Mouse (Mus musculus): ENCODE results near the gene Nfya. TPM values are rescaled to one million over a fixed set of nuclear protein-coding genes. Genes with fewer than 3 reads are reported as not detected.

The Nfya gene
- polyA plus RNA-seq (2016; fragmentation: Nextera tagmentation; extraction: Ambion mirVana) = 25.4 and 26.6 TPM in 2 replicates

GRCm38 (mm10) chr17:48409380-48410298 is at the start of gene Nfya, which contains the start of gene Oard1:
Nfya (minus strand) TSS chr17:48409906.
Oard1 (plus strand) TSS chr17:48410014.
- Histone ChIP-seq H3K36me3 (replicated peaks) (peaks cover 36% of the 10 kb centered on the region), H3K4me1 (peaks cover 28% of the 10 kb centered on the region), H3K9me3 (no peaks in the 10 kb centered on the region), H3K4me3 (peak within 1 kb of the TSS; percentile 89), H3K27me3 (replicated peaks; ENCODE audit: low read depth, poor library complexity, severe bottlenecking) (no peaks in the 10 kb centered on the region), H3K27ac (replicated peaks) (peak within 1 kb of the TSS; percentile 99)
- under 1% methylated on average over 84 of the region's 84 CpGs for WGBS
- peak; percentile 100 for DNase-seq (ENCODE audit: low spot score)

DNA sequence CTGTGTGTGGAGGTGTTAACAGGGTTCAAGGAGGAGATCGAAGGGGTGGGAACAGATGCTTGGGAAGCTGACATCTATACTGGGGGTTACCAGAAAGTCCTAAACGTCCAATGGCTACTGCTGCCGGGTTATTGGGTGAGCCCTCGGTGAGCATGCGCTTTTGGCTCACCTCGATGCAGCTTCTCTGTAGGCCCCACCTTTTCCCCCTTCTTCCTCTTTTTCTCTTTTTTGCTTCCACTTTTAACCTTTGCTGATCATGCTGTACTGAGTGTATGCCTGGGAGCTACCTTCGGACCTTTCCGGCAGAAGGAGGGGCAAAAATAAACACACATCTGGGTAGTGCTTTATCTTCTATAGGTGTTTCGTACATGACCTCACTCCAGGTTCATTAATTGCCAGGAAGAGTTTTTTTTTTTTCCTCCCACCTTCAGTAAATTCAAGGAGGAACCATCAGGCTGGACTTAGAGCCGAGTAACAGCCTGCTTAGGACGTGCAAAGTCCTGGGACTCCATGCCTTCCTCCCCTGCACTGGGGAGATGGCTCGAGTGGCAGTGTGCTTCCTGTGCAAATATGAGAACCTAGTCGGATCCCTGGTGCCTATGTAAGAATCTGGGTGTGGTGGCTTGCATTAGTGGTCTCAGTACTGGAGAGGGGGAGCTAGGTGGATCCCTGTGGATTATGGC is 48.4 kb upstream of the Nfya start:
- H3K9me3 ChIP-seq = no peaks in the 10 kb centered on the region
- H3K4me3 ChIP-seq = no peak overlapping the region
- 87% methylated on average over 13 of the region's 13 CpGs for WGBS
- H3K27ac ChIP-seq (replicated peaks) = no peak overlapping the region
- no peaks in the 10 kb centered on the region; the same call in 1 of the 2 replicates for H3K27me3 ChIP-seq (replicated peaks; ENCODE audit: low read depth, poor library complexity, severe bottlenecking)
- peaks cover 9% of the 10 kb centered on the region; the same call in 1 of the 2 replicates for H3K4me1 ChIP-seq
- no peak for DNase-seq (ENCODE audit: low spot score)
- no peaks in the 10 kb centered on the region for H3K36me3 ChIP-seq (replicated peaks)

DNA sequence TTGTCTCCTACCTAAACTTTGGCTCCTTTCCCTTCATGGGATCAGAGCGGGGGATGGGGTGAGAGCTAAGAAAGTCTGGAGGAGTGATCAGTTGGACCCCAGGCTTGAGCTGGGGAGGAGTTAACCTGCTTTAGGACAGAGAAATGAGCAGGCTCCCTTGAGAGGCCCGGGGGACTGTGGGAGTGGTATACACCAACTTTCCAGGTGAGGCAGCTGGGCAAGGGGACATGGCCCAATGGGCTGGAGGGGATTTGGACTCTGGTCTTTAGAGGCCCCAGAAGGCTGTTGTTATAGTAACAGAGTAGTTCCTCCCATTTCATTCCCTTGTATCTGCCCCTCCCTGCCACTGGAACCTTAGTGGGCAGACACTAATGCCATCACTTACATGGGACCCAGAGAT is 46.2 kb upstream of the Nfya start:
- WGBS = 86% methylated on average over 2 of the region's 2 CpGs

GRCm38 (mm10) chr17:48454688-48455087 is 45.0 kb upstream of the Nfya start, which contains the start of gene Unc5cl:
Unc5cl (plus strand) TSS chr17:48454901.
- Histone ChIP-seq H3K27ac (replicated peaks) (0 out of 2 replicates have a peak within 1 kb of the TSS, but pooled peaks have one; percentile 4), H3K9me3 (no peaks in the 10 kb centered on the region), H3K36me3 (replicated peaks) (no peaks in the 10 kb centered on the region), H3K4me3 (no peak within 1 kb of the TSS), H3K4me1 (peaks cover 18% of the 10 kb centered on the region; the same call in 1 of the 2 replicates), H3K27me3 (replicated peaks; ENCODE audit: low read depth, poor library complexity, severe bottlenecking) (no peaks in the 10 kb centered on the region)
- 52% methylated on average over 11 of the region's 11 CpGs for WGBS
- peak; percentile 32 for DNase-seq (ENCODE audit: low spot score)

More for the DNA sequence above, 46.2 kb upstream of the Nfya start:
- Histone ChIP-seq H3K27ac (replicated peaks) (no peak overlapping the region), H3K4me3 (no peak overlapping the region), H3K27me3 (replicated peaks; ENCODE audit: low read depth, poor library complexity, severe bottlenecking) (no peaks in the 10 kb centered on the region; the same call in 1 of the 2 replicates), H3K9me3 (no peaks in the 10 kb centered on the region), H3K4me1 (peaks cover 18% of the 10 kb centered on the region; the same call in 1 of the 2 replicates), H3K36me3 (replicated peaks) (no peaks in the 10 kb centered on the region)
- no peak for DNase-seq (ENCODE audit: low spot score)

GRCm38 (mm10) chr17:48454190-48454589 is 44.5 kb upstream of the Nfya start:
- no peaks in the 10 kb centered on the region for H3K36me3 ChIP-seq (replicated peaks)
- no peaks in the 10 kb centered on the region for H3K9me3 ChIP-seq
- H3K4me3 ChIP-seq = no peak overlapping the region
- WGBS = 52% methylated on average over 7 of the region's 7 CpGs
- H3K27me3 ChIP-seq (replicated peaks; ENCODE audit: low read depth, poor library complexity, severe bottlenecking) = no peaks in the 10 kb centered on the region
- DNase-seq (ENCODE audit: low spot score) = no peak
- H3K27ac ChIP-seq (replicated peaks) = 0 out of 2 replicates have a peak overlapping the region, but pooled peaks have one; percentile 4
- H3K4me1 ChIP-seq = peaks cover 18% of the 10 kb centered on the region; the same call in 1 of the 2 replicates

DNA sequence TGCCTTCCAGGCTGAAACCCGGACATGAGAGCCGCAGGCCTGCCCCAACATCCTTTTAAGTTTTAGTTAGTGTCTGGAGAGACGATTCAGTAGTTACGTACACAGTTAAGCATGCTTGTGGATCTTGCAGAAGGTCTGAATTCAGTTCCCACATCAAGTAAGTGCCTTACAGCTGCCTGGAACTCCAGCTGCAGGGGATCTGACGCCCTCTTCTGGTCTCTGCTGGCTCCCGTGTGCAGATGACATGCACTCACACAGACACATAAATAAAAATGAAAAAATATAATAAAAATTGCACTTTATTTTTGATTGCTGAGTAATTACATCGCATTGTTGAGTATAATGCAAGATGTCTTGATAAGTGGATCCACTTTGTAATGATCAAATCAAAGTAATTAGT is 43.8 kb upstream of the Nfya start:
- 72% methylated on average over 7 of the region's 7 CpGs for WGBS
- H3K36me3 ChIP-seq (replicated peaks) = no peaks in the 10 kb centered on the region

GRCm38 (mm10) chr17:48451753-48452444 is 42.2 kb upstream of the Nfya start:
- 75% methylated on average over 9 of the region's 9 CpGs for WGBS
- Histone ChIP-seq H3K36me3 (replicated peaks) (no peaks in the 10 kb centered on the region), H3K9me3 (no peaks in the 10 kb centered on the region), H3K4me1 (peaks cover 18% of the 10 kb centered on the region; the same call in 1 of the 2 replicates), H3K27ac (replicated peaks) (peak overlapping the region; percentile 30; the same call in 1 of the 2 replicates), H3K4me3 (no peak overlapping the region), H3K27me3 (replicated peaks; ENCODE audit: low read depth, poor library complexity, severe bottlenecking) (no peaks in the 10 kb centered on the region)
- no peak for DNase-seq (ENCODE audit: low spot score)

More for the DNA sequence above, 43.8 kb upstream of the Nfya start:
- no peak overlapping the region for H3K27ac ChIP-seq (replicated peaks)
- H3K9me3 ChIP-seq = no peaks in the 10 kb centered on the region
- H3K4me1 ChIP-seq = peaks cover 18% of the 10 kb centered on the region; the same call in 1 of the 2 replicates
- no peak overlapping the region for H3K4me3 ChIP-seq
- no peak for DNase-seq (ENCODE audit: low spot score)
- no peaks in the 10 kb centered on the region for H3K27me3 ChIP-seq (replicated peaks; ENCODE audit: low read depth, poor library complexity, severe bottlenecking)

GRCm38 (mm10) chr17:48451353-48451675 is 41.6 kb upstream of the Nfya start, which contains the start of gene Tspo2:
Tspo2 (minus strand) TSS chr17:48451522.
- no peaks in the 10 kb centered on the region for H3K36me3 ChIP-seq (replicated peaks)
- WGBS = 70% methylated on average over 7 of the region's 7 CpGs
- peaks cover 18% of the 10 kb centered on the region; the same call in 1 of the 2 replicates for H3K4me1 ChIP-seq
- no peaks in the 10 kb centered on the region for H3K27me3 ChIP-seq (replicated peaks; ENCODE audit: low read depth, poor library complexity, severe bottlenecking)
- no peak for DNase-seq (ENCODE audit: low spot score)
- H3K27ac ChIP-seq (replicated peaks) = peak within 1 kb of the TSS; percentile 30; the same call in 1 of the 2 replicates
- no peak within 1 kb of the TSS for H3K4me3 ChIP-seq
- no peaks in the 10 kb centered on the region for H3K9me3 ChIP-seq

DNA sequence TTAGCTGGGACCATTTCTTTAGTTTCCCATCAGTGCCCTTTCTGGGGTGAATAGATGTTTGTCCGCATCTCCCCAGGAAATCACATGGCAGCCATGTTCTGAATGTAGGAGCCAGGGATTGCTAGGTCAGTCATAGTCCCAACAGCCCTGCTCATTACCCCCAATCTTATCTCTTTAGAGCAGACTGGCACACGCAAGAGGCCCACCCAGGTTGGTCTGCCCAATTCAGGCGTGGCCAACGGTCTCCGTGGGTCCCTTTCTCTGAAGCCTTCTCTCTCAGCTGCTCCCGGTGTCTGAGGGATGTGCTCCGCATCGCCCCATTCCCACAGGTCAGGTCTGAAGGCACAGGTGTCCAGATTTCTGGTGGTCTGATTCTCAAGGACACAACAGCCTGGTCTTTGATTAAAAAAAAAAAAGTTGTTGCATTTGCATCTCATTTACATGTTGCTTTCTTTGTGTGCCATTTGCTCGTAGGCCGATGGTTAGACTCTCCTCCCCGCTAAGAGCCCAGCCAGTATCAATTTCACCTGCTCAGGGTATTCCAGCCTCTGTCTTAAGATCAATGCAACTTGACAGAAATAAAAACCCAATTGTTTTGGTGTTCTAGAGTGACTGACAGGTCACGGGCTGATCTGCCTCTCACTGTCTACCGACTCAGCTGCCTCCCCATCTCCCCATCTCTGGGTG is 41.1 kb upstream of the Nfya start:
- Histone ChIP-seq H3K27me3 (replicated peaks; ENCODE audit: low read depth, poor library complexity, severe bottlenecking) (no peaks in the 10 kb centered on the region), H3K9me3 (no peaks in the 10 kb centered on the region), H3K4me1 (peaks cover 18% of the 10 kb centered on the region; the same call in 1 of the 2 replicates), H3K4me3 (no peak overlapping the region), H3K27ac (replicated peaks) (no peak overlapping the region), H3K36me3 (replicated peaks) (no peaks in the 10 kb centered on the region)
- no peak for DNase-seq (ENCODE audit: low spot score)
- WGBS = 87% methylated on average over 13 of the region's 13 CpGs

GRCm38 (mm10) chr17:48447675-48448074 is 38.0 kb upstream of the Nfya start:
- peaks cover 9% of the 10 kb centered on the region; the same call in 1 of the 2 replicates for H3K4me1 ChIP-seq
- no peaks in the 10 kb centered on the region for H3K36me3 ChIP-seq (replicated peaks)
- H3K9me3 ChIP-seq = no peaks in the 10 kb centered on the region
- DNase-seq (ENCODE audit: low spot score) = no peak
- no peak overlapping the region for H3K4me3 ChIP-seq
- WGBS = 81% methylated on average over 8 of the region's 8 CpGs
- H3K27me3 ChIP-seq (replicated peaks; ENCODE audit: low read depth, poor library complexity, severe bottlenecking) = no peaks in the 10 kb centered on the region
- no peak overlapping the region for H3K27ac ChIP-seq (replicated peaks)

DNA sequence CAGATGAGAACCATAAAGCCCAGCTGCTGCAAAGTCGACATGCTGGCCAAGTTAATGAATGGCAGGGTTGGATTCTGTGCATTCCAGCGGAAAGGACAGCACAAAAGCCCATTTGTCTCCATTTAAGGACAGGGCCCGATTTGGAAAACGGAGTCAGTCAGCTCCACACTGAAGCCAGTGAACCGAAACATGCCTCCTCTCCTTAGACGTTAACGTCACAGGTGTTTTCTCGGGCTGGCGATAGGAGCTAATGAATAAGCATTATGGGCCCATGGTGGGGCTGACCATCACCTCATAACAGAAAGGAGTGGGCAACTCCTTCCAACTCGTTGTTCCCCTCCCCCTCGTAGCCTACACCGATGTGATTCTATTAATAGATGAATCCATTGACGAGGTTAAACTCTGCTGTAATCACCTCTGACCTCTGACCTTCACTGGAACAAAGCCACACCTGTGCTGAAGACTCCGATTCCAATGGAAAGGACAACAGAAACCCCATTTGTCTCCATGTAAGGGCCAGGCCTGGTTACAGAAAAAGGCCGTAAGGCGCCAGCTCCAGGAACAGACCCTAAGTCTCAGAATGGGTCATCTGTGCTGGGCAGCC is 33.9 kb upstream of the Nfya start:
- Histone ChIP-seq H3K27me3 (replicated peaks; ENCODE audit: low read depth, poor library complexity, severe bottlenecking) (no peaks in the 10 kb centered on the region), H3K4me1 (no peaks in the 10 kb centered on the region), H3K27ac (replicated peaks) (no peak overlapping the region), H3K36me3 (replicated peaks) (no peaks in the 10 kb centered on the region), H3K4me3 (no peak overlapping the region), H3K9me3 (no peaks in the 10 kb centered on the region)
- DNase-seq (ENCODE audit: low spot score) = no peak
- 58% methylated on average over 16 of the region's 16 CpGs for whole genome bisulfite sequencing
